Mouse (Mus musculus) MEL (cell line): ENCODE measurements at regions not wholly inside any gene's neighbourhood (a gene's known extent, or its start where the extent isn't known, plus 50 kb on each side); places are given as distances from the start of the nearest gene placed in this dataset.

ENCODE experiments used
- CTCF ChIP-seq, 3 experiments: IDR thresholded peaks in 2 of 3; conservative IDR thresholded peaks in 1 of 3; 2 replicates each; pipeline ENCODE4 v1.5.1; 2011 to 2012; ENCODE audit warnings: low read length in 3 of 3, low read depth in 2 of 3, mild to moderate bottlenecking in 2 of 3, improper control_type of control experiment in 1 of 3, inconsistent platforms in 1 of 3, mixed read lengths in 1 of 3, moderate library complexity in 1 of 3; ENCODE audit not compliant: control insufficient read depth in 1 of 3, insufficient read depth in 1 of 3, poor library complexity in 1 of 3, severe bottlenecking in 1 of 3
- MAZ ChIP-seq: IDR thresholded peaks from 2 replicates; pipeline ENCODE4 v1.6.1; 2012; ENCODE audit warnings: low read depth, mild to moderate bottlenecking, inconsistent platforms, low read length, improper control_type of control experiment
- POLR2A ChIP-seq, 2 experiments: IDR thresholded peaks; 2 replicates each; pipeline ENCODE4 v1.6.1; 2011 to 2012; ENCODE audit warnings: low read length in 2 of 2, mild to moderate bottlenecking in 2 of 2, control low read depth in 1 of 2, improper control_type of control experiment in 1 of 2, low read depth in 1 of 2, moderate library complexity in 1 of 2; ENCODE audit not compliant: control insufficient read depth in 1 of 2, insufficient read depth in 1 of 2, poor library complexity in 1 of 2
- TAL1 ChIP-seq: IDR thresholded peaks from 2 replicates; pipeline ENCODE4 v1.6.1; 2012; ENCODE audit warnings: mild to moderate bottlenecking, inconsistent platforms, low read length, moderate library complexity, mixed read lengths
- USF2 ChIP-seq, 2 experiments: IDR thresholded peaks; 2 replicates each; pipeline ENCODE4 v1.6.1; 2011 to 2012; ENCODE audit warnings: improper control_type of control experiment in 2 of 2, low read length in 2 of 2, borderline replicate concordance in 1 of 2, inconsistent platforms in 1 of 2, low read depth in 1 of 2, mild to moderate bottlenecking in 1 of 2; ENCODE audit not compliant: insufficient read depth in 1 of 2

- TF ChIP-seq TAL1, result no peak
- no peak for TF ChIP-seq MAZ
- TF ChIP-seq POLR2A (IDR thresholded peaks at IDR 0.05; ENCODE audit: control insufficient read depth in 1 of 2, insufficient read depth in 1 of 2, low read depth in 1 of 2, low read length in 2 of 2, poor library complexity in 1 of 2), result no peak
- no peak for TF ChIP-seq USF2 (IDR thresholded peaks at IDR 0.05; ENCODE audit: borderline replicate concordance in 1 of 2, insufficient read depth in 1 of 2, low read depth in 1 of 2, low read length in 2 of 2)
- no peak for TF ChIP-seq CTCF (IDR thresholded peaks at IDR 0.05 in 2 of 3, conservative IDR thresholded peaks at IDR 0.05 in 1 of 3; ENCODE audit: control insufficient read depth in 1 of 3, insufficient read depth in 1 of 3, low read depth in 2 of 3, low read length in 3 of 3, poor library complexity in 1 of 3, severe bottlenecking in 1 of 3)
These were observed 66.1 kb upstream of the Auts2 start for GRCm38 (mm10) chr5:132609251-132609650.
